Mouse (Mus musculus) neural tube, embryonic 12.5 days (tissue): ENCODE data around the gene Tmem106b. TPM values are rescaled to one million over a fixed set of nuclear protein-coding genes. Genes with fewer than 3 reads are reported as not detected.
A peak's percentile ranks its signal among the peaks of the same experiment; 100 is the strongest.

Experiments used
- ATAC-seq: fragments of 200-750 bp; cut with Nextera tagmentation; 2 replicates; pipeline ENCODE4 v1.8.0; 2017; ENCODE audit warnings: low read depth, mild to moderate bottlenecking, moderate TSS enrichment, moderate library complexity; ENCODE audit not compliant: low FRiP score
- H3K27ac ChIP-seq: fragments of 300-500 bp; sonication (generic); 2 replicates; pipeline ENCODE4 v1.5.1; 2016
- H3K27me3 ChIP-seq: fragments of 300-500 bp; sonication (generic); replicated peaks from 2 replicates; pipeline ENCODE4 v1.6.1; 2016; ENCODE audit warnings: mild to moderate bottlenecking
- H3K36me3 ChIP-seq: fragments of 300-500 bp; sonication (generic); 2 replicates; pipeline ENCODE4 v1.6.1; 2016; ENCODE audit warnings: mild to moderate bottlenecking
- H3K4me1 ChIP-seq: fragments of 300-500 bp; sonication (generic); 2 replicates; pipeline ENCODE4 v1.6.1; 2016
- H3K4me2 ChIP-seq: fragments of 300-500 bp; sonication (generic); replicated peaks from 2 replicates; pipeline ENCODE4 v1.6.1; 2016; ENCODE audit warnings: mild to moderate bottlenecking
- H3K4me3 ChIP-seq: fragments of 300-500 bp; sonication (generic); 2 replicates; pipeline ENCODE4 v1.5.1; 2016
- H3K9ac ChIP-seq: fragments of 300-500 bp; sonication (generic); 2 replicates; pipeline ENCODE4 v1.6.1; 2016; ENCODE audit warnings: mild to moderate bottlenecking
- H3K9me3 ChIP-seq: fragments of 300-500 bp; sonication (generic); 2 replicates; pipeline ENCODE4 v1.6.1; 2016; ENCODE audit warnings: mild to moderate bottlenecking
- WGBS: fragments of 180-500 bp; shearing (Covaris S2); methylation state at CpG from one replicate; pipeline ENCODE4 v1.1.7; 2016; 5-methylcytosine and 5-hydroxymethylcytosine counted together
- polyA plus RNA-seq: library from polyadenylated mRNA; unstranded; fragments of >200 nt; fragmentation: Nextera tagmentation; extraction: Ambion mirVana; gene quantifications from 2 replicates; pipeline ENCODE4 v1.2.1, GENCODE M21; 2016

The Tmem106b gene
- polyA plus RNA-seq, result 30.4 and 38.1 TPM in 2 replicates

- Histone ChIP-seq H3K4me2 (peak within 1 kb of the TSS; percentile 72), H3K9ac (peak within 1 kb of the TSS; percentile 95), H3K36me3 (peaks cover 23% of the 10 kb centered on the region), H3K9me3 (no peaks in the 10 kb centered on the region), H3K27me3 (no peaks in the 10 kb centered on the region), H3K4me3 (peak within 1 kb of the TSS; percentile 94), H3K4me1 (peaks cover 5% of the 10 kb centered on the region), H3K27ac (0 out of 2 replicates have a peak within 1 kb of the TSS, but pooled peaks have one; percentile 37)
- WGBS, result 4% methylated on average over 61 of the region's 61 CpGs
- ATAC-seq, result peak; percentile 100
These were observed at the start of gene Tmem106b for GRCm38 (mm10) chr6:13069302-13070146. Tmem106b (plus strand) TSS chr6:13069759.

- Histone ChIP-seq H3K27ac (no peak overlapping the region), H3K4me3 (no peak overlapping the region), H3K4me2 (no peak overlapping the region), H3K27me3 (no peaks in the 10 kb centered on the region), H3K9ac (no peak overlapping the region), H3K4me1 (peaks cover 6% of the 10 kb centered on the region; the same call in 1 of the 2 replicates), H3K9me3 (no peaks in the 10 kb centered on the region), H3K36me3 (no peaks in the 10 kb centered on the region)
- 26% methylated on average over 5 of the region's 5 CpGs for WGBS
- ATAC-seq, result no peak
These were observed 48.1 kb upstream of the Tmem106b start for GRCm38 (mm10) chr6:13021245-13022100.

GRCm38 (mm10) chr6:13030558-13030957, 39.0 kb upstream of the Tmem106b start:
- Histone ChIP-seq H3K4me2 (no peak overlapping the region), H3K27ac (no peak overlapping the region), H3K9me3 (no peaks in the 10 kb centered on the region), H3K9ac (no peak overlapping the region), H3K4me3 (no peak overlapping the region), H3K27me3 (no peaks in the 10 kb centered on the region), H3K4me1 (no peaks in the 10 kb centered on the region), H3K36me3 (no peaks in the 10 kb centered on the region)
- no peak for ATAC-seq

- 0 out of 2 replicates have a peak, but pooled peaks have one; percentile 58 for ATAC-seq
- no peaks in the 10 kb centered on the region for H3K27me3 ChIP-seq
These were observed 38.6 kb upstream of the Tmem106b start for GRCm38 (mm10) chr6:13030961-13031360.

GRCm38 (mm10) chr6:13052408-13053200, 17.0 kb upstream of the Tmem106b start:
- Histone ChIP-seq H3K4me2 (no peak overlapping the region), H3K36me3 (no peaks in the 10 kb centered on the region), H3K4me1 (no peaks in the 10 kb centered on the region), H3K4me3 (no peak overlapping the region), H3K9ac (no peak overlapping the region), H3K27ac (no peak overlapping the region), H3K27me3 (no peaks in the 10 kb centered on the region), H3K9me3 (no peaks in the 10 kb centered on the region)
- WGBS, result 91% methylated on average over 4 of the region's 4 CpGs
- ATAC-seq, result no peak

More at GRCm38 (mm10) chr6:13030961-13031360, 38.6 kb upstream of the Tmem106b start:
- 49% methylated on average over 1 of the region's 1 CpGs for WGBS
- Histone ChIP-seq H3K4me1 (no peaks in the 10 kb centered on the region), H3K4me3 (no peak overlapping the region), H3K36me3 (no peaks in the 10 kb centered on the region), H3K4me2 (no peak overlapping the region), H3K9me3 (no peaks in the 10 kb centered on the region), H3K27ac (no peak overlapping the region), H3K9ac (no peak overlapping the region)

GRCm38 (mm10) chr6:13061276-13062039, 8.1 kb upstream of the Tmem106b start:
- no peak overlapping the region for H3K9ac ChIP-seq
- H3K36me3 ChIP-seq, result no peaks in the 10 kb centered on the region
- H3K4me2 ChIP-seq, result no peak overlapping the region
- H3K27me3 ChIP-seq, result no peaks in the 10 kb centered on the region
- no peaks in the 10 kb centered on the region for H3K9me3 ChIP-seq
- no peak for ATAC-seq
- no peaks in the 10 kb centered on the region for H3K4me1 ChIP-seq
- H3K27ac ChIP-seq, result no peak overlapping the region
- H3K4me3 ChIP-seq, result no peak overlapping the region

- ATAC-seq, result no peak
- Histone ChIP-seq H3K4me2 (no peak overlapping the region), H3K36me3 (no peaks in the 10 kb centered on the region), H3K9me3 (no peaks in the 10 kb centered on the region), H3K9ac (no peak overlapping the region), H3K27ac (no peak overlapping the region), H3K4me3 (no peak overlapping the region), H3K27me3 (no peaks in the 10 kb centered on the region), H3K4me1 (no peaks in the 10 kb centered on the region)
- 86% methylated on average over 4 of the region's 4 CpGs for WGBS
These were observed 7.5 kb upstream of the Tmem106b start for GRCm38 (mm10) chr6:13062063-13062462.

GRCm38 (mm10) chr6:13062691-13063255, 6.8 kb upstream of the Tmem106b start:
- H3K27ac ChIP-seq, result no peak overlapping the region
- no peaks in the 10 kb centered on the region for H3K4me1 ChIP-seq
- no peaks in the 10 kb centered on the region for H3K36me3 ChIP-seq
- H3K4me3 ChIP-seq, result no peak overlapping the region
- H3K27me3 ChIP-seq, result no peaks in the 10 kb centered on the region
- H3K9ac ChIP-seq, result no peak overlapping the region
- 82% methylated on average over 2 of the region's 2 CpGs for WGBS
- H3K4me2 ChIP-seq, result no peak overlapping the region
- no peaks in the 10 kb centered on the region for H3K9me3 ChIP-seq
- no peak for ATAC-seq

- H3K27me3 ChIP-seq, result no peaks in the 10 kb centered on the region
- peaks cover 24% of the 10 kb centered on the region for H3K36me3 ChIP-seq
- H3K4me2 ChIP-seq, result peak overlapping the region; percentile 72
- H3K9ac ChIP-seq, result peak overlapping the region; percentile 95
- H3K27ac ChIP-seq, result 0 out of 2 replicates have a peak overlapping the region, but pooled peaks have one; percentile 37
- 1% methylated on average over 11 of the region's 11 CpGs for WGBS
- no peak for ATAC-seq
- no peaks in the 10 kb centered on the region for H3K9me3 ChIP-seq
- H3K4me1 ChIP-seq, result peaks cover 5% of the 10 kb centered on the region
- peak overlapping the region; percentile 94 for H3K4me3 ChIP-seq
These were observed 527 bp downstream of the Tmem106b start for GRCm38 (mm10) chr6:13070147-13070425.

GRCm38 (mm10) chr6:13070485-13070884, 926 bp downstream of the Tmem106b start:
- H3K4me3 ChIP-seq, result peak overlapping the region; percentile 94
- H3K4me2 ChIP-seq, result peak overlapping the region; percentile 72
- no peak overlapping the region for H3K27ac ChIP-seq
- H3K9ac ChIP-seq, result peak overlapping the region; percentile 95
- 0 out of 2 replicates have a peak, but pooled peaks have one; percentile 13 for ATAC-seq
- no peaks in the 10 kb centered on the region for H3K27me3 ChIP-seq
- no peaks in the 10 kb centered on the region for H3K9me3 ChIP-seq
- H3K36me3 ChIP-seq, result peaks cover 26% of the 10 kb centered on the region
- 57% methylated on average over 4 of the region's 4 CpGs for WGBS
- H3K4me1 ChIP-seq, result peaks cover 5% of the 10 kb centered on the region

- Histone ChIP-seq H3K4me1 (peaks cover 5% of the 10 kb centered on the region), H3K27ac (no peak overlapping the region), H3K4me3 (no peak overlapping the region), H3K9ac (no peak overlapping the region), H3K36me3 (peaks cover 36% of the 10 kb centered on the region), H3K27me3 (no peaks in the 10 kb centered on the region), H3K9me3 (no peaks in the 10 kb centered on the region), H3K4me2 (no peak overlapping the region)
- no peak for ATAC-seq
- 95% methylated on average over 4 of the region's 4 CpGs for WGBS
These were observed 3.5 kb downstream of the Tmem106b start for GRCm38 (mm10) chr6:13073036-13073435.
